Mouse (Mus musculus): Measurements from ENCODE around the gene Tmem127.
"Not testable (repeated sequence)": the region's sequence is repeated elsewhere in the genome, so short reads cannot be mapped to it uniquely, and the experiment has no call there.

Gene Tmem127

GRCm38 (mm10) chr2:127247592-127248333 is at the start of gene Tmem127, which contains the start of gene Ciao1:
Gene Tmem127, plus strand, starts transcription at chr2:127247908.
Gene Ciao1, minus strand, starts transcription at chr2:127247816.
- DNase-seq (ENCODE audit: low spot score in 2 of 2): peak; percentile 98

DNA sequence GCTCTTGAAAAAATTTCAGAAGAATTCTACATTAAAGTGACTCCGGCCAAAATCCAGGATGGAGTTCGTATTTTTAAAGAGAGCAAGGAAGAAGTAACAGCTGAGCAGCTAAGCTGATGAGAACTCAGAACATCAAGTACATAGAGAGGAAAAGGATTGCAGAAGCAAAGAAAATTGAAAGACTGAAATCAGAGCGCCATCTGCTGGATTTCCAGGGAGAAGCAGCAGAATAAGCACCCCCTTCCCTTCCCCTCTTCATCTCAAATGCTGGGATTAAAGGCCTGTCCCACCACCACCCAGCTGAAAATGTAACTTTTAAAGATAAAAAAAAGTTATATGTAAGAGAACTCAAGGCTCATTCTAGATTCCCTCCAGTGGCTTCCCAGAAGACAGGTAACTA is 42.8 kb upstream of the Tmem127 start:
- peak; percentile 62 to 67 for DNase-seq (ENCODE audit: low spot score in 2 of 2)

DNA sequence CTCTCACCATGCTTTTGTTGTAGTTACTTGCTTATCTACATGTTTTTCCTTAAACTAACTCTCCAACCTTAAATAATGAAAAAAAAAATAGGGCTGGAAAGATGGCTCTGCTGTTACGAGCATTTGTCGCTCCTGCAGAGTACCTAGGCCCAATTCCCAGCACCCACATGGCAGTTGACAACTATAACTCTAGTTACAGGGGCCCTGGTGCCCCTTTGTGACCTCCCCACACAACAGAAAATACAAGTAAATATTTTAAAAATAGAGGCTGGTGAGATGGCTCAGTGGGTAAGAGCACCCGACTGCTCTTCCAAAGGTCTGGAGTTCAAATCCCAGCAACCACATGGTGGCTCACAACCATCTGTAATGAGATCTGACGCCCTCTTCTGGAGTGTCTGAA is 41.8 kb upstream of the Tmem127 start:
- DNase-seq (ENCODE audit: low spot score in 2 of 2): not testable (repeated sequence)

DNA sequence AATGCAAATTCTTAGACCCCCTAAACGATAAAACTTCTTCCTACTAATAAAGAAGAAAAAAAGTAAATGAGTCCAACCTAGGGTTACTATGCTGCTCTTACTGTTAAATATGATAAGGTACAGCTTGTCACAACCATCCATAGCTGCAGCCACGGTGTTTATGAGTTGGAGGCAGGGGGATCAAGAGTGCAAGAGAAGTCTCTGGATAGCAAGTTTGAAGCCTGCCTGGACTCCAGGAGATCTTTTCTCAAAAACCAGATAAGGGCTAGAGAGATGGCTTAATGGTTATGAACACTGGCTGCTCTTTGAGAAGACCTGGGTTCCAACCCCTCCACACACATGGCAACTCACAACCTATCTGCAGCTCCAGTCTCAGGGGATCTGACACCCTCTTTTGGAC is 40.8 kb upstream of the Tmem127 start:
- DNase-seq (ENCODE audit: low spot score in 2 of 2): no peak

DNA sequence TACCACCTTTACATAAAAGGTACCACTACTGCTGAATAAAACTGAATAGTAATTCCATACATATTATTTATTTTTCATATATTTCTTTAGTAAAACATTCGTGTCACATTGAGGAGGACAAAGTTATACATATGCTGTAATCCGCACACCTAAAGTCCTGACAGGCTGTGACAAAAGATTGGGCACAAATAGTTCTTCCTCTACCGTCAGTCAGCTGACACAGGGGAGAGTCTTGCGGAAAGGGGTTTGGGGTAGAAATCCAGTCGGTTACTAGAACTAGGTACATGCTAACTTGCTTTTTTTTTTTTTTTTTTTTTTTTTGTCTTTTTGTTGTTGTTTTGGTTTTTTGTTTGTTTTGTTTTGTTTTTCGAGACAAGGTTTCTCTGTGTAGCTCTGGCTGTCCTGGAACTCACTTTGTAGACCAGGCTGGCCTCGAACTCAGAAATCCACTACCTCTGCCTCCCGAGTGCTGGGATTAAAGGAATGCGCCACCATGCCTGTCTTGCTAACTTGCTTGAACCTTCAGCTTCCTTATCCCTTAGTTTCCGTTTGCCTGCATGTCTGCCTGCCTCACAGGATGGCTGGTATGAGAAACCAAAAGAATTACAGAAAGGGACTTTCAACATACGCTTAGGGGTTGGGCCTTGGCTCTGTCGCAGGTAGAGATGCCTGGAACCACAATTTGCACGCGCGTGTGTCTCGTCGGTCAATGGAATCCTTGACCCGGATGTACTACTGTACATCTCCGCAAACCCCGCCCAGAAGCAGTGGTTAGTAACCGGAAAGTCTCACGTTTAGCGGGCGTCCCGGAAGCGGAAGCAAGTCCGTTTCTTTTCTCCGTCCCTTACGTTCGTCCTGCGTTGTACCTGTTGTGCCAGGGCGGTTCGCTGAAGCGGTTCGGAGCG is 39.9 kb upstream of the Tmem127 start, which contains the start of the genes 1810024B03Rik and Snrnp200:
Gene 1810024B03Rik (minus strand): TSS at position 734 of the 905 bp plus-strand sequence.
Gene Snrnp200 (plus strand): TSS at position 840 of the 905 bp plus-strand sequence.
- peak; percentile 95 to 96 for DNase-seq (ENCODE audit: low spot score in 2 of 2)

DNA sequence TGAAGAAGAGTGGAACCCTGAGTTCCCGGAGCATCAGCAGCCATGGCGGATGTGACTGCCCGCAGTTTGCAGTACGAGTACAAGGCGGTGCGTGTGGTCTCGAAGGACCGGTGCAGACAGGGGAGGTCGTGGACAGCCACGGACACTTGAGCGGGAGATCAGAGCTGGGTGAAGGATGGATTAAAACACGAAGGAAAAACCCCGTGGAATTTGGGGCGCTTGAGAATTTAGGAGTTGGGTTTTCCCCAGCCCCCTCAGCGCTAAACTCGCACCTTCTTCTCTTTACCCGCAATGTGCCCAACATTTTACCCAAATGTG is 39.3 kb upstream of the Tmem127 start:
- no peak for DNase-seq (ENCODE audit: low spot score in 2 of 2)

DNA sequence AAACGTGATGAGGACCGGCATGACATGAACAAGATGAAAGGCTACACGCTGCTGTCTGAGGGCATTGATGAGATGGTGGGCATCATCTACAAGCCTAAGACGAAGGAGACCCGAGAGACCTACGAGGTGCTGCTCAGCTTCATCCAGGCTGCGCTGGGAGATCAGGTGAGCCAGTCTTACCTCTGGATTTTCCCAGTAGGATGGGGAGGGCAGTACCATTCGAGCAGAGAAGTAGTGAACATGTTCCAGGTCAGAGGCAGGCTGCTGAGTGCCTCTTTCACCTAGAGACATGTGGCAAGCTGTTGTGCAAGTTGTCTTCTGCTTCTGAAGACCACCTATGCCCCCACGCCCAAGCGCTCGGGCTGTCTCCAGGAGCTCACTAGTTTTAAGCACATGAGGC is 37.0 kb upstream of the Tmem127 start:
- no peak for DNase-seq (ENCODE audit: low spot score in 2 of 2)

DNA sequence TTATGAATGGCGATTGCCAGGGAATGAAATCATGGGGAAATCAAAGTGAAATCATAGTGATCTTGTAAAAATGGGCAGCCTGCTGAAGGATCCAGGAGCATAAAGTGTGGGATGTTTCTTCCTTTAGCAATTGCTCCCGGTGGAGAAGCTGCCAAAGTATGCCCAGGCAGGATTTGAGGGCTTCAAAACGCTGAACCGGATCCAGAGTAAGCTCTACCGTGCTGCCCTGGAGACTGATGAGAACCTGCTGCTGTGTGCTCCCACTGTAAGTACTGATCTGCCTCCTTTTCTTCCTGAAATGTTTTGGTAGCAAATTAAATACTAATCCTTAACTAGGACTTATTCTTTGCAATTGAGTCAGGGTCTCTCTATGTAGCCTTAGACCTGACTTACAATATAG is 30.0 kb upstream of the Tmem127 start:
- DNase-seq (ENCODE audit: low spot score in 2 of 2): no peak

DNA sequence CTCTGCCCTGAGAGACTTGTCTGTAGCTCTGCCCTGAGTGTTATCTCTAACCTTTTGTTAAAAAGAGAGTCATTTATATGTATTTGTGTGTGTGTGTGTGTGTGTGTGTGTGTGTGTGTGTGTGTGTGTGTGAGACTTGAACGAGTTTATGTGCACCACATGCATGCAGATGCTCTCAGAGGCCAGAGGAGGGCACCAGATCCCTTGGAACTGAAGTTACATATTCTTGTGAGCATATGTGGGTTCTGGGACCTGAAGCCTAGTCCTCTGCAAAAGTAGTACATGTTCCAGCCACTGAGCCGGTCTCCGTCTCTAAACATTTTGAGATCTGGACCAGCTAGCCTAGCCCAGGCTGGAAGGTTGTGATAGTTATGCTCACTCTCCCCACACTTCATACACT is 22.4 kb upstream of the Tmem127 start:
- no peak for DNase-seq (ENCODE audit: low spot score in 2 of 2)

GRCm38 (mm10) chr2:127237897-127238610 is 9.7 kb upstream of the Tmem127 start:
- no peak for DNase-seq (ENCODE audit: low spot score in 2 of 2)

- no peak for DNase-seq (ENCODE audit: low spot score in 2 of 2)
Observed at GRCm38 (mm10) chr2:127240065-127240464, 7.6 kb upstream of the Tmem127 start.

- peak; percentile 23 to 42 for DNase-seq (ENCODE audit: low spot score in 2 of 2)
Observed at GRCm38 (mm10) chr2:127248334-127249004, 761 bp downstream of the Tmem127 start.

- DNase-seq (ENCODE audit: low spot score in 2 of 2): no peak
Observed at GRCm38 (mm10) chr2:127250291-127251008, 2.7 kb downstream of the Tmem127 start.

- no peak for DNase-seq (ENCODE audit: low spot score in 2 of 2)
Observed at GRCm38 (mm10) chr2:127251457-127251856, 3.7 kb downstream of the Tmem127 start.

- no peak for DNase-seq (ENCODE audit: low spot score in 2 of 2)
Observed at GRCm38 (mm10) chr2:127251880-127252527, 4.3 kb downstream of the Tmem127 start.

- DNase-seq (ENCODE audit: low spot score in 2 of 2): no peak
Observed at GRCm38 (mm10) chr2:127252787-127253186, 5.1 kb downstream of the Tmem127 start.

- DNase-seq (ENCODE audit: low spot score in 2 of 2): no peak
Observed at GRCm38 (mm10) chr2:127254604-127255134, 7.0 kb downstream of the Tmem127 start.

DNA sequence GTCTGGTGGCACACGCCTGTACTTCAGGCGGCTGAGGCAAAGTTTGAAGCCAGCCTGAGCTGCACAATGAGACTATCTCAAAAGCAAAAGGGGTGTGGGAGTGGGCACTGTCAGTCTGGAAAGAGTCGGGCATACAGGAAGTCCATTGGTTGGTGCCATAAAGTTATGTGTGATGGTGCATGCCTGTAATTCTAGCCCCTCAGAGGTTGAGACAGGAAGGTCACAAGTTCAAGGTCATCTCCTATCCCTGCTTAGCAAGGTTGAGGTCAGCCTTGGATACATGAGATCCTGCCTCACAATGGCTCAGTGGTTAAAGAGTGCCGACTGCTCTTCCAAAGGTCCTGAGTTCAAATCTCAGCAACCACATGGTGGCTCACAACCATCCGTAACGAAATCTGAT is 7.6 kb downstream of the Tmem127 start:
- no peak for DNase-seq (ENCODE audit: low spot score in 2 of 2)

GRCm38 (mm10) chr2:127259340-127259739 is 11.6 kb downstream of the Tmem127 start:
- peak in 1 of 2 experiments; percentile 26 for DNase-seq (ENCODE audit: low spot score in 2 of 2)

GRCm38 (mm10) chr2:127262480-127262879 is 14.8 kb downstream of the Tmem127 start:
- no peak for DNase-seq (ENCODE audit: low spot score in 2 of 2)

Data from right cerebral cortex, adult 2 months (tissue).